Mouse (Mus musculus) embryonic facial prominence, embryonic 14.5 days (tissue): ENCODE measurements around the gene Resf1. TPM values are rescaled to one million over a fixed set of nuclear protein-coding genes. Genes with fewer than 3 reads are reported as not detected.

ENCODE experiments used
- ATAC-seq: fragments of 200-750 bp; cut with Nextera tagmentation; 2 replicates; pipeline ENCODE4 v1.8.0; 2017; ENCODE audit warnings: low read depth, moderate number of reproducible peaks, moderate TSS enrichment
- DNase-seq: peaks from one replicate; pipeline ENCODE4 v3.0.0-alpha.2; 2015; ENCODE audit warnings: low spot score
- H3K27ac ChIP-seq: fragments of 300-500 bp; sonication (generic); replicated peaks from 2 replicates; pipeline ENCODE4 v1.5.1; 2014; ENCODE audit warnings: low read depth, mild to moderate bottlenecking, low read length, moderate library complexity
- H3K27me3 ChIP-seq: fragments of 300-500 bp; sonication (generic); replicated peaks from 2 replicates; pipeline ENCODE4 v1.6.1; 2014; ENCODE audit warnings: low read length; ENCODE audit not compliant: control insufficient read depth, insufficient read depth
- H3K36me3 ChIP-seq: fragments of 300-500 bp; sonication (generic); 2 replicates; pipeline ENCODE4 v1.6.1; 2014; ENCODE audit warnings: low read length, mixed read lengths; ENCODE audit not compliant: control insufficient read depth, insufficient read depth
- H3K4me1 ChIP-seq: fragments of 300-500 bp; sonication (generic); 2 replicates; pipeline ENCODE4 v1.6.1; 2014; ENCODE audit warnings: antibody characterized with exemption, low read length; ENCODE audit not compliant: control insufficient read depth, insufficient read depth
- H3K4me2 ChIP-seq: fragments of 300-500 bp; sonication (generic); 2 replicates; pipeline ENCODE4 v1.6.1; 2014; ENCODE audit warnings: low read depth, mild to moderate bottlenecking, low read length, moderate library complexity, mixed read lengths
- H3K4me3 ChIP-seq: fragments of 300-500 bp; sonication (generic); 2 replicates; pipeline ENCODE4 v1.5.1; 2014; ENCODE audit warnings: low read depth, mild to moderate bottlenecking, low read length
- H3K9ac ChIP-seq: fragments of 300-500 bp; sonication (generic); 2 replicates; pipeline ENCODE4 v1.6.1; 2014; ENCODE audit warnings: low read depth, mild to moderate bottlenecking, low read length, moderate library complexity, mixed read lengths
- H3K9me3 ChIP-seq: fragments of 300-500 bp; sonication (generic); 2 replicates; pipeline ENCODE4 v1.6.1; 2016; ENCODE audit warnings: low read length; ENCODE audit not compliant: control insufficient read depth
- WGBS: fragments of 180-500 bp; shearing (Covaris S2); extraction: QIAGEN DNeasy Blood & Tissue Kit; methylation state at CpG from one replicate; pipeline ENCODE4 v1.1.7; 2014; 5-methylcytosine and 5-hydroxymethylcytosine counted together
- polyA plus RNA-seq: library from polyadenylated mRNA; unstranded; fragments of >200 nt; fragmentation: Nextera tagmentation; extraction: Ambion mirVana; gene quantifications from 2 replicates; pipeline ENCODE4 v1.2.1, GENCODE M21; 2014

Resf1 gene
- polyA plus RNA-seq, 1 experiment from 2014 or later = 38.4 TPM

GRCm38 (mm10) chr6:149307092-149307491, 2.1 kb upstream of the Resf1 start:
- 85% methylated on average over 2 of the region's 2 CpGs for WGBS
- no peak overlapping the region for H3K27ac ChIP-seq
- no peak for ATAC-seq
- no peak overlapping the region for H3K9ac ChIP-seq
- no peak overlapping the region for H3K4me2 ChIP-seq
- H3K27me3 ChIP-seq = no peaks in the 10 kb centered on the region
- no peak for DNase-seq
- H3K4me3 ChIP-seq = no peak overlapping the region
- H3K9me3 ChIP-seq = no peaks in the 10 kb centered on the region
- peaks cover 11% of the 10 kb centered on the region for H3K4me1 ChIP-seq
- peaks cover 7% of the 10 kb centered on the region; the same call in 1 of the 2 replicates for H3K36me3 ChIP-seq

- 69% methylated on average over 2 of the region's 2 CpGs for WGBS
- Histone ChIP-seq H3K4me2 (no peak overlapping the region), H3K36me3 (peaks cover 13% of the 10 kb centered on the region; the same call in 1 of the 2 replicates), H3K9ac (no peak overlapping the region), H3K4me3 (no peak overlapping the region), H3K4me1 (peaks cover 11% of the 10 kb centered on the region), H3K27ac (no peak overlapping the region), H3K27me3 (no peaks in the 10 kb centered on the region), H3K9me3 (no peaks in the 10 kb centered on the region)
- DNase-seq = no peak
- ATAC-seq = no peak
Observed at GRCm38 (mm10) chr6:149307801-149308200, 1.4 kb upstream of the Resf1 start.

- no peak for ATAC-seq
- 50% methylated on average over 2 of the region's 2 CpGs for WGBS
- Histone ChIP-seq H3K4me2 (peak overlapping the region; percentile 67), H3K4me1 (peaks cover 11% of the 10 kb centered on the region), H3K27ac (peak overlapping the region; percentile 98), H3K9ac (peak overlapping the region; percentile 98), H3K4me3 (peak overlapping the region; percentile 78), H3K36me3 (peaks cover 30% of the 10 kb centered on the region), H3K9me3 (no peaks in the 10 kb centered on the region), H3K27me3 (no peaks in the 10 kb centered on the region)
- no peak for DNase-seq
Observed at GRCm38 (mm10) chr6:149310226-149310625, 1.0 kb downstream of the Resf1 start.

GRCm38 (mm10) chr6:149311044-149311443, 1.8 kb downstream of the Resf1 start:
- H3K9ac ChIP-seq = no peak overlapping the region
- H3K27ac ChIP-seq = no peak overlapping the region
- H3K9me3 ChIP-seq = no peaks in the 10 kb centered on the region
- ATAC-seq (no peak), DNase-seq (no peak)
- H3K27me3 ChIP-seq = no peaks in the 10 kb centered on the region
- WGBS = 95% methylated on average over 2 of the region's 2 CpGs
- H3K4me3 ChIP-seq = peak overlapping the region; percentile 78
- peaks cover 38% of the 10 kb centered on the region for H3K36me3 ChIP-seq
- H3K4me1 ChIP-seq = peaks cover 11% of the 10 kb centered on the region
- H3K4me2 ChIP-seq = peak overlapping the region; percentile 67

- ATAC-seq = no peak
Observed at GRCm38 (mm10) chr6:149311778-149312177, 2.6 kb downstream of the Resf1 start.

GRCm38 (mm10) chr6:149312221-149312620, 3.0 kb downstream of the Resf1 start:
- ATAC-seq (no peak), DNase-seq (no peak)
- H3K9ac ChIP-seq = no peak overlapping the region
- H3K9me3 ChIP-seq = no peaks in the 10 kb centered on the region
- H3K27me3 ChIP-seq = no peaks in the 10 kb centered on the region
- H3K4me3 ChIP-seq = no peak overlapping the region
- peaks cover 38% of the 10 kb centered on the region for H3K36me3 ChIP-seq
- WGBS = 72% methylated on average over 1 of the region's 1 CpGs
- H3K4me2 ChIP-seq = no peak overlapping the region
- no peak overlapping the region for H3K27ac ChIP-seq
- H3K4me1 ChIP-seq = peaks cover 11% of the 10 kb centered on the region

More at GRCm38 (mm10) chr6:149311778-149312177, 2.6 kb downstream of the Resf1 start:
- Histone ChIP-seq H3K9ac (no peak overlapping the region), H3K9me3 (no peaks in the 10 kb centered on the region), H3K27me3 (no peaks in the 10 kb centered on the region), H3K36me3 (peaks cover 38% of the 10 kb centered on the region), H3K27ac (no peak overlapping the region), H3K4me1 (peaks cover 11% of the 10 kb centered on the region), H3K4me3 (no peak overlapping the region), H3K4me2 (no peak overlapping the region)
- 91% methylated on average over 1 of the region's 1 CpGs for WGBS
- DNase-seq = no peak

GRCm38 (mm10) chr6:149314918-149315317, 5.7 kb downstream of the Resf1 start:
- H3K36me3 ChIP-seq = peaks cover 60% of the 10 kb centered on the region
- ATAC-seq = no peak

GRCm38 (mm10) chr6:149323523-149324241, 14.5 kb downstream of the Resf1 start:
- WGBS = 92% methylated on average over 4 of the region's 4 CpGs
- Histone ChIP-seq H3K4me3 (no peak overlapping the region), H3K9me3 (no peaks in the 10 kb centered on the region), H3K4me1 (no peaks in the 10 kb centered on the region), H3K27ac (no peak overlapping the region), H3K9ac (no peak overlapping the region), H3K4me2 (no peak overlapping the region), H3K36me3 (peaks cover 93% of the 10 kb centered on the region), H3K27me3 (no peaks in the 10 kb centered on the region)
- ATAC-seq (no peak), DNase-seq (no peak)

More at GRCm38 (mm10) chr6:149314918-149315317, 5.7 kb downstream of the Resf1 start:
- no peak for DNase-seq
- no peak overlapping the region for H3K27ac ChIP-seq
- H3K4me1 ChIP-seq = peaks cover 11% of the 10 kb centered on the region
- no peak overlapping the region for H3K9ac ChIP-seq
- H3K4me2 ChIP-seq = no peak overlapping the region
- no peaks in the 10 kb centered on the region for H3K27me3 ChIP-seq
- H3K9me3 ChIP-seq = no peaks in the 10 kb centered on the region
- 89% methylated on average over 2 of the region's 2 CpGs for WGBS
- H3K4me3 ChIP-seq = no peak overlapping the region

GRCm38 (mm10) chr6:149324242-149324633, 15.0 kb downstream of the Resf1 start:
- Histone ChIP-seq H3K27me3 (no peaks in the 10 kb centered on the region), H3K4me1 (no peaks in the 10 kb centered on the region), H3K9me3 (no peaks in the 10 kb centered on the region), H3K9ac (no peak overlapping the region), H3K36me3 (peaks cover 95% of the 10 kb centered on the region), H3K4me3 (no peak overlapping the region), H3K27ac (no peak overlapping the region), H3K4me2 (no peak overlapping the region)
- ATAC-seq (no peak), DNase-seq (no peak)
- whole genome bisulfite sequencing = 96% methylated on average over 6 of the region's 6 CpGs
